Mouse (Mus musculus) spleen, adult 12 weeks (tissue): ENCODE measurements around the gene Slc25a29.
"Not testable (repeated sequence)": the region's sequence is repeated elsewhere in the genome, so short reads cannot be mapped to it uniquely, and the experiment has no call there.

Experiments
- DNase-seq: peaks from one replicate; pipeline ENCODE4 v3.0.0; 2022; ENCODE audit warnings: low spot score

The Slc25a29 gene

DNA sequence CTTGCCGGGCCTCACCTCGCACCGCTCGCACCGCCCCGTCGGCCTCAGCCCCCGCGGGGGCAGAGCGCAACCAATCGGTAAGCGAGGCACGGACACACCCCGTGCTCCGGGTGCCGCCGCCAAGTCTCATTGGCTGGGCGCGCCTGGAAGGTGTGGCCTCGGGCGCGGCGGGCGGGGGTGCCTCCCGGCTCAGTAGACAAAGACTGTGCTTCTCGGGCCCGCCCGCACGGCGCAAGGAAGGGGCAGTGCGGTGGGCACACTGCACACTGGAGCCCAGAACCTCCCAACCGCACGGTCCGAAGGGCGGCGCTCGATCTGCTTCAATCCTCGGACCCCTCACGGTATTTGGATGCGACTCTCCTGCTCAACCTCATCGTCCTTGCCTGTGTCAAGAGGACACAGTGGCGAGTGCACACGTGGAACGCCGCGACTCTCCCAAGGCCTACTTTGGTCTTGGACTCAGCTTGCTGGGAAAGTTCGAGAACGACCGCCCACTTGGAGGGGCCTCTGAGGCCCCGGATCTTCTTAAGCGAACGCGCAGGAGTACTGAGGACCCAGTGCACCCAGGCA is at the start of gene Slc25a29, which contains the start of gene Slc25a47:
Gene Slc25a29, minus strand, starts transcription at position 44 of the 570 bp plus-strand sequence.
Gene Slc25a47, plus strand, starts transcription at position 207 of the 570 bp plus-strand sequence.
- peak; percentile 90 for DNase-seq

DNA sequence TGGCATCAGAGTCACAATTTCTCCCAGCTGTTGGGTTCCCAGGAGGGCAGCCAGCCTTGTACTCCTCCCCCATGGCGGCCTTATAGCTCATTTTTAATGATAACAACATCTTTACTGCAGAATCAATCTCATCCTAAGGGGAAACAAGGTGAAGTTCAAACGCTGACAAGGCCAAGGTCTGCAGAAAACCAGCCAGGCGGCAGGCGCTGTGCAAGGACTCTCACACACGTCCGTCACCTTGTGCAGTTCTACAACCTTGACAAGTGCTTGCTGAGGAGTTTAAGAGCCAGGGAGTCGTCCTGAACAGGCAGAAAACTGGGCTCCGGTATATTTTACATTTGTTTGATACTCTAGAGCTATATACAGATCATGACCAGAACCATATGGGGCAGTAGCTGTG is 47.1 kb upstream of the Slc25a29 start:
- no peak for DNase-seq

DNA sequence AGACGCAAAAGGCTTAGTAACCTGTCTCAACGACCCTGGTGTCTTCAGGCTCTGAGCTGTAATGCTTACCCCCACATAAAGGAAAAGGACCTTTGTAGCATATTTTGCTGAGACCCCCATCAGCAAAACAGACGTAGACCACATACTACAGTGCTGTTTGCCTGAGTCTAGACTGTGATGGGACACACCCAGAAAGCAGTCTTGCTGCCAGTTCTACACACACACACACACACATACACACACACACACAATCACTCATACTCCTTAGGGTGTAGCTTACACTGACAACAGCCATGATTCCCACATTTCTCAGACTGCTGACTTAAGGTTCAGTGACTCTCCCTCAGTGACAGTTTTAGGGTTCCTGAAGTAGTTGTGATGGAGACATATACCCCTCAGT is 45.5 kb upstream of the Slc25a29 start:
- no peak for DNase-seq

DNA sequence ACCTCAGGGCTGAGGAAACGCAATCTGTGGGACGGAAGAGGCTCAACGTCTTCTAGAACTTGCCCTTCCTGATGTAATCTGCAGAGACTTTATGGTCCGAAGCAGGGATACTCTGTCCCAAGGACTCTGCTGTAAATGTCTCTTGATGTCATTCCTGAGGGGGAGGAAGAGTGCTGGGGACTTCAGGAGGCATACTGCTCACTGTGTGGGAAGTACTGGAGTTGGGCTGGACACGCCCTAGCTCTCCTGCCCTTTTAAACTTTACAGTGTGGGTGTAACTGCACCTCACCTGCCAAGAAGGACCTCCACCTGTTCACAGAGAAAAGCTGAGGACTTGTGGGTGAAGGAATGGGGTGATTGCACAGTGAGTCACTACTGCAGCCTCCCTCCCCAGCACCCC is 44.9 kb upstream of the Slc25a29 start:
- no peak for DNase-seq

DNA sequence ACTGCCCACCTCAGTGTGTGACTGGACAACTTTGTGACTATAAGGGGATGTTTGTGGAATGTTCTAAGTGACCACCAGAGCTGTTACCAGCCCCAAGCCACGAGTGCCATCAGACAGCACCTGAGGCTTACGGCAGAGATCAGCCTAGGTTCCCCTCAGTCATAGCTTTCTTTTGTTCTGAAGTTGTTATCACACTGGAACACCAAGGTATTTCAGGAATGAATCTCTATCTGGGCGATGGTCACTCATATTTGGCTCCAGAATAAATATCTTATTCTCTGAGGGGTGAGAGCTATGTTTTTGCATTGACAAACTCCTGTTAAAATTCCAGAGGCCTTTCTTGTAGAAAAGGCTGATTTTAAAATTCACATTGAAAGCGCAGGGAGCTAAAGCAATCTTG is 43.5 kb upstream of the Slc25a29 start:
- DNase-seq, result no peak

DNA sequence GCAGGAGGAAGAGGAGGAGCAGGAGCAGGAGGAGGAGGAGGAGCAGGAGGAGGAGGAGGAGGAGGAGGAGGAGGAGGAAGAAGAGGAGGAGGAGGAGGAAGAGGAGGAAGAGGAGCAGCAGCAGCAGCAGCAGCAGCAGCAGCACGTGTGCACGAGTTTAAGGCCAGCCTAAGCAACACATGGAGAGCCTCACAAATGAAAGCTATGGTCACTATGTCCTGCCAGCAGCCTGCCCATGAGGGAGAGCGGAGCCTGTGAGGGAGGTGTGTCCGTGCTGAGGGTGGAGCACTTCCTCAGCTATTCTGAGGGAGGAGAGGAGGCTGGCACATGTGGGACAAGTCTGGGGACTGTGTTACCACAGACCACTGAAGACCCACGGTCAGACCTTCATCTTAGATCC is 37.4 kb upstream of the Slc25a29 start:
- no peak for DNase-seq

DNA sequence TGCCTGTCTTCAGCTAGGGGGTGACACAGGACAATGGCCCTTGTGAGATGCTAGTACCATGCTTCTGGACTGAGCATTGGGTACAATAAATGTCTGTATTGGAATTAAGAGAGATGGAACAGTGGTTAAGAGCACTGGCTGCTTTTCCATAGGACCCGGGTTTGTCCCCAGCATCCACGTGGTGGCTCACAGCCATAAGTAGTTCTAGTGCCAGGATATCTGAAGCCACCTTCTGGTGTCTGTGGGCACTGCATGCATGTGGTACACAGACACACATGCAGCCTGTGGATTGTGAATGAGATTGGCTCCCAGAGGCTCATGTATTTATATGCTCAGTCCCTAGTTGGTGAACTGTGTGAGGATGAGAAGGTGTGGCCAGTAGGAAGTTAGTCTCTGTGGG is 33.9 kb upstream of the Slc25a29 start:
- no peak for DNase-seq

DNA sequence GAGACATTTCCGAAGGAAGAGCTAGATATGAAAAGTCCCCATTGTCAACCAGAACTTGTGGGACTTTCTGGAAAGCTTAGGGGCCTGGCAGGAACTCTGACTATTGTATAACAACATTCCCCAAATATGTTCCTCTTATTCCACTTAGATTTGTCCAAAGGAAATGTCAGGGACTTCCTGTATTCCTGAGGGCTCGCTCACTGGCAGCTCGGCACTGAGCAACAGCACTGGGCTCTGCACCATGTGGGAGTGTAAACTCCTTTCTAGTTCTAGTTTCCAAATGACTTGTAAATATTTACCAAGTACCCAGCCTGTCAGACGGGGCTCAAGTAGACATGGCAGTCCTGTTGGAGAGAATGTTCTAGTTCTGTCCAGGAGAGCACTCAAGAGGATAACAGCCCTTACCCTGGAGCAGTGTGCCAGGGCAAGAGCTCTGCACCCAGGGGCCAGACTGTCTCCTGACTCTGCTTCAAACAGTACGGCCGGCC is 29.4 kb upstream of the Slc25a29 start:
- DNase-seq, result no peak

DNA sequence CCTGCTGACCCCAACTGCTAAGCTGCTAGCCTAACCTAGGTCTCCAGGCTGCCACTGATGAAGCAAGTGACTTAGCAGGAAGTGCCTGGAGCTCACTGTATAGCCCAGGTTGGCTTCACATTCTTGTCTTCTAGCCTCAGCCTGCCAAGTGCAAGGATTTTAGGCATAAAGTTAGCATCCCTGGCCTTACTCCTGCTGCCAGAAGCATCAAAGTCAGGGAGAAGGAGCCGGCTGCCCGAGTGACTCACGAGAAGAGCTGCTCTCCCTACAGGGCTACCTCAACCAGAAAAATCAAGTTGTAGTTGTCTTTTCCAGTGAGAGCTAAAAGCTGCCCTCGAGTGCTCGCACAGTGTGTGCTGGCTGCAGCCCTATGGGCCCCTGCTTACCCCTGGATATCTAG is 22.8 kb upstream of the Slc25a29 start:
- DNase-seq, result no peak

DNA sequence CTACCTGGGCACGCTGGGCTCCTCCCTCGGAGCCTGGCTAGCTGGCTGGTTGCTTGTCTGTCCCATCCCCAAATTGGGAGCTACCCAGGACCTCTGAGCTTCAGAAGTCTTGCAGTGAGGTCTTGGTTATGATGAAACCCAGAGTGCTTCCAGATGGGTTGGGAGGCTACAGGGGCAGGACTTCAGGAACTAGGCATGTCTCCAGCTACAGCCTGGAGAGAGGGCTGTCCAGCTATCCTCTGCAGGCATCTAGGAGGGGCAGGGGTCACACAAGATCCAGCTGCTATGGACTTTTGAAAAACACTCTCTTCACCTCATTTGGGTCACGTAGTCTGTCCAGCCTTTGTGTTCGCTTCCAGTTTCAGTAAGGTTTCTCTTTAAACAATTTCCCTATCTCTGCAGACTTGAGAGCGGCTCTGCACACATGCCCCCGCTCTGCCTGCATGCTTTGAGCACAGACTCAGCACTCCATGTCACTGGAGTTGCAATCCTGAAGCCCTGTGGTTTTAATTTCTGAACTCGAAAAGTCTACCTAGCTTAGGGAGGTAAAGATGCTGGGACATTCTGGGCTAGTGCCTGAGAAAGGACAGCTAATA is 22.0 kb upstream of the Slc25a29 start:
- DNase-seq, result no peak

DNA sequence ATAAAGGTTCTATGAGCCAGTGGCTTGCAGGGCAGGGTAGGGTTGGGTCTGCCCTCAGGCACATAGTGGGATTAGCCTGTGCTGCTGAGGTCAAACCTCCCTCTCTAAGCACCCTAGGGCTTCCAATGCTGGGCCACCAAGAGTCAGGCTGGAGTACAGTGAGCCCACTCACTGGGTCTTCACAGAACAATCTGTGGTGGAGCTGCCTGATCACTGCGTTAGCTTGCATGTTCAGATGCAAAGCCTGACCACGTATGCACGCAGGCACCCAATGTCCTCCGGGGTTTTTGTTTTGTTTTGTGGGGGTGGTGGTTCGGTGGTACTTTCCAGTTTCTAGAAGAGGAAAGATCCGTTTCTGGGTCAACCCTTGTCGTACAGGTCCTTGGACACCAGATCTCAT is 21.4 kb upstream of the Slc25a29 start:
- no peak for DNase-seq

DNA sequence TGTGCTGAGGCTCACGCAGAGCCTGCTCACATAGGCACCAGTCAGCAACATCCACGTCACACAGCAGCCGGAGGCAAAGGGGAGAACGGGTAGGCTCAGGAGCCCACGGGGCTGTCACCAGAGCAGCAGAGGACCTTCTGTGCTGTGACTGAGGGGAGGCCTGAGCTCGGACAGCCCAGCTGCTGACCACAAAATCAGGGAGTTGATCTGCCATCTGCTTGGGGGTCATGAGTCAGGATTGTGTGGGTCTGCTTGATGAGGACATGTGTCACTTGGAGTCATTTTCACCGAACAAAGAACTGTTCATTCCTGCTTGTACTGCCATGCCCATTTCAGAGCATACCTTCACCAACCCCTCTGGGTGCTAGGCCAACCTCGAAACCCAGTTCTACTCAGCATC is 20.5 kb upstream of the Slc25a29 start:
- DNase-seq, result no peak

DNA sequence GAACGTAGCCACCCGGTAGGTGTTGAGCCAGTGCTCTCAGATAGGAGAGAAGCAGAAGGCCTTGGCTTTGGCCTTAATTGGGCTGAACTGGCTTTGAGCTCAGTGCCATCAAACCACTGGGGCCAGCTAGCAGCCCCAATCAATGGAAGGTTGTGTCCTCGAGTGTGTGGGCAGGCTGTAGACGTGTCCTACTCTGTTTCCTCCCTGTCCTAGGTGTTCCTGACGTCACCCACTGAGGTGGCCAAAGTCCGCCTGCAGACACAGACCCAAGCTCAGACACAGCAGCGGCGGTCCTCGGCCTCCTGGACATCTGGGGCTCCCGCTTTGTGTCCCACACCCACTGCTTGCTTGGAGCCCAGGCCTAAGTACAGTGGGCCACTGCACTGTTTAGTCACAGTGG is 19.4 kb upstream of the Slc25a29 start:
- no peak for DNase-seq

DNA sequence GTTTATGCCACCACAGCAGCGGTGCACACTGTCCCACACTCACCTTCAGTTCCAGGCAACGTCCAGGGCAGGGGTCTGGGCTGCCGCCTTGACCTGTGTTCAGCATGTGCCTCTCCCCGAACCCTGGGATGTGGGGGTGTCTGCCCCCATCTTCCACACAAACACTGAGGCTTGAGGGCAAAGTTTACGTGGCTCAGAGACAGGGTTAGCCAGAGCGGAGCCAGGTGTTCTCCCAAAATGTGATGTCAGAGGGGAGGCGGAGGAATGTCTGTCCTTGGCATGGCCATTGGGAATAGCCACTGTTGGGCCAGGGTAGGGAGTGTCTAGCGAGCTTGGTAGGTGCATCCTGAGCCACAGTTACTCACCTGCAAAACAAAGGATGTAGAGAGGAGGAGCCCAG is 17.1 kb upstream of the Slc25a29 start:
- DNase-seq, result no peak

DNA sequence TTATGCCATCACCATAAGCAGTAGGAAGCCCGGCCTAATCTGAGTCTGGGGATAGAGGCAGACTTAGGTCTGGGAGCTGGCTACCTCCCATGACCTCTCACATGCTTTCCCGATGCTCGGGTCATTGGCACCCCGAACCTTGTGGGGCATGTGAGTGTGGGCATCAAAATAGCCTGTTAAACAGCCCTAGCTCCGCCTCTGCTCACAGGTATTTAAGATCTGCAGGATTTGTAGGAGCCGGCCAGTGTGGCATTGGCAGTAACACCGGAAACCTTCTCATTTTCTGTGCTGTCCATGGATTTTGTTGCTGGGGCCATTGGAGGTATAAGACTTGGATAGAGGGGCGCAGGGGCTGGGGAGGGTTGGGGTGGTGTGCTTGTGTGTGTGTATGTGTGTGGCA is 15.2 kb upstream of the Slc25a29 start:
- DNase-seq, result no peak

DNA sequence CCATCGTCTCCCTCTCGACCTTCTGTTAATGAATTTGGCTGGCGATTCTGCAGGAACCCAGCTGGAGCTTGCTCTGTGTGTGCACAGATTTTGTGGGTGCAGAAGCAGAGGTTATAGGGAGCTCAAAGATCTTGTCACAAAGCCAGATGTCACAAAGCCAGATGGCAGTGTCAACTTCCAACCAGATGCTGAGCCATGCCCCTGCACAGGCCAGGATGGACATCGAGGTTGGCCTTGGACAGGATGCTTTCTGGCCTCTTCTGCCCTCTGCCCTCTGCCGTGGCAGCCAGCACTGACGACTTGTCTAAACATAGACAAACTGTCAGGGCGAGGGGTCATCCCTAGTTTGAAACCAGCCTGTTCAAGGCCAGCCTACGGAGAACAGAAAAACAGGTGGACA is 14.4 kb upstream of the Slc25a29 start:
- no peak for DNase-seq

DNA sequence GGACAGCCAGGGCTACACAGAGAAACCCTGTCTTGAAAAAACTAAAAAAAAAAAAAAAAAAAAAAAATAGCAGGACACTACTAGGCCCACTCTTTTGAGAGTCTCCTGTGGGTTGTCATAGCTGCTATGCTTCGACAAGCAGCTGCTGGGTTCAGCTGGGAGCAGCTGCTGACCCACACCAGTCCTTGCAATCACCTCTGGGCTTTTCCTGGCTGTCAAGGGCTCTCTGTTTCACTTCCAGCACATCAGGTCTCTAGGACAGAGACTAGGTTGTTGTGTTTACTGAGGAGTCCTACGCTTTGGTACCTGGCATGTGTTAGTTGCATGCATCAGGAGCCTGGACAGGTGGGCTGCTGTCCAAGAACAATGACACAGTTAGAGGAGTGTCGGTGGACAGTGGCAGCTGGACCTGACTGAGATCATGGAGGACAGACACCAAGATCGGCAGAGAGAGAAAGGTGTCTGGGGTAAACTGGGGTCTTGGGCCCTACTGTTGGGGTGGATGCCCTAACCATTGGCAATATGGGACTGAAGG is 13.9 kb upstream of the Slc25a29 start:
- DNase-seq, result no peak

DNA sequence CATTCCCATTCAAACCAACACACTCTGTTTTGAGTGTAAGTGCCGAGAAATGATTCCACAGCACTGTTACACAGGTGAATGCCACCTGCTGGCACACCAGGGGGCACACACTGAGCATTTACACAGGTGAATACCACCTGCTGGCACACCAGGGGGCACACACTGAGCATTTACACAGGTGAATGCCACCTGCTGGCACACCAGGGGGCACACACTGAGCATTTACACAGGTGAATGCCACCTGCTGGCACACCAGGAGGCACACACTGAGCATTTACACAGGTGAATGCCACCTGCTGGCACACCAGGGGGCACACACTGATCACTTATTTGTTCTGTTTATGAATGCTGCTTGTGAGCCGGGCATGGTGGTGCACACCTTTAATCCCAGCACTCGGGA is 12.3 kb upstream of the Slc25a29 start:
- DNase-seq, result not testable (repeated sequence)

DNA sequence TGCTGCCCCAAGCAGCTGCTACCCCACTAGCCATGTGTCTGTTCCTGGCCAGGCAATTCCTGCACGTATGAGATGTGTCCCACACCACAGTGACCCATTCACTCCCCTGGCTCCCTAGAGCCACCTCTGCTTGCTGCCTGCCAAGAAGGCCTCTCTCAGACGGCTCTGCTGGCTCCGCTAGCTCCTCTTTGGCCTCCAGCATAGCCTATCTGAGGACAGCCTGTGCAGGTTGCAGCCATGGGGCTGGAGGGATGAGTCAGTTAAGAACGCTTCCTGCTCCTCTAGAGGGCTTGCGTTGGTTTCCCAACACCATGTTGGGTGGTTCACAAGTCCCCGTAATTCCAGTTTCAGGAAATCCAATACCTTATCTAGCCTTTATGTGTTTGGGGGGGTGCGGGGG is 7.0 kb upstream of the Slc25a29 start:
- no peak for DNase-seq

DNA sequence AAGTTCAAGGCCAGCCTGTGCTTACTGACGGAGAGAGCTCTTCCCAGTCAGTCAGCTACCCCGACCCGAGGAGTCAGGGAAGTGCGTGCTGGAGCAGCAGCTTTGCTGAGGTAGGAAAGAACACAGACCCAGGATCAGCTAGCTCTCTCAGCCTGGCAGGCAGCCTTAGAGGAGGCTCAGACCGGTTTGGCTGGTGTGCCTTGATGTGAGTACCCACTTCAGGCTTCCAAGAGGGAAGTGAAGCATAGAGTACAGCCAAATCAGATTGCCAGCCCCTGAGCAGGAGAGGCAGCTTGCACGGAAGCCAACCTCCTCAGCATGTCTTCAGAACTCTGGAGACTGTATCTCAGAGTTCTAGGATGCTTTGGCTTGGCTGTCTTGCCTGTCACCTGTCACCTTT is 5.5 kb upstream of the Slc25a29 start:
- DNase-seq, result no peak

DNA sequence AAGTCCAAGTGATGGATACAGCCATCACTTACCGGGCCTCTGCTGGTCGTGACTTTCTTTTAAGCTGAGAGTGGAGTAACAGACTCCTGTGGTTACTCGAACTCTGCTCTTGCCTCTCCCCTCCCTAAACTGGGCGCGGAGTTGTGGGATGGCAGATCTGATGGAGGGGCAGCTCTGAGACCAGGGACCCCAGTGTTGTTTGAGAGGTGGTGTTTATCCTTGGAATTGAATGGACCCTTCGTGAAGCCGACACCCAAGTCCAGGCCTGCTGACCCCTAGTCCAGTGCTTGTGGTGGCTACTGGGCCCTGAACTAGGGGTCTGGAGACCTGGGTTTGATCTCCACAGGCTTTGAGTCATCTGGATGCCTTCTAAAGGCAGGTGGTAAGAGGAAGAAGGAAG is 1.0 kb upstream of the Slc25a29 start:
- DNase-seq, result no peak

DNA sequence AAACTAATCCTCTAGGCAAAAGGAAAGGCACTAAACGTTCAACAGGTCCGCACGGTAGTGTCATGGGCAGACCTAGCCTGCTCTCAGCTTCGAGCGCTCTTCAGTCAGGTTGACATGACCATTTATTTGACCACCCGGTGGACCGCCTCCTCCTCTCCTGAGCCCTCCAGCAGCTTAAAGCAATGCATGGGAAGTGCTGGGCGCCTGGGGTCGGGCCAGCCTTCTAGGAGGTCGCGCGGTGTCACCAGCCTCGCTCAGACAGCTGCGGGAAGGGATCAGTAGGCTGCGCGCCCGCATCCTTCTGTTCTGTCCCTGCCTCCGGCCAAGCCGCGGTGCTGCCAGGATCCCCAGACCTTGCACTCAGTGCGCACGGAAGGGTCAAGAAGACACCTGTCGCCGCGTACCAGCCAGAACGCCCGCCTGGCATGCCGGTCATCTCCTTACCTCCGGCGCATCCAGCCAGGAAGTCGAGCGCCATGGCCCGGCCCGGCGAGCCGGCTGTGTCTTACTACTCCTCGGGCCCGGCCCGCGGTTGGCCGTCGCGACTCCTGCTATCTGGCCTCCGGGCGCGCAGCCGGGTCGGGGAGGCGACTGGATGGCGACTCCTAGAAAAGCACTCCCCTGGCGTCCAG is 359 bp downstream of the Slc25a29 start:
- DNase-seq, result no peak

DNA sequence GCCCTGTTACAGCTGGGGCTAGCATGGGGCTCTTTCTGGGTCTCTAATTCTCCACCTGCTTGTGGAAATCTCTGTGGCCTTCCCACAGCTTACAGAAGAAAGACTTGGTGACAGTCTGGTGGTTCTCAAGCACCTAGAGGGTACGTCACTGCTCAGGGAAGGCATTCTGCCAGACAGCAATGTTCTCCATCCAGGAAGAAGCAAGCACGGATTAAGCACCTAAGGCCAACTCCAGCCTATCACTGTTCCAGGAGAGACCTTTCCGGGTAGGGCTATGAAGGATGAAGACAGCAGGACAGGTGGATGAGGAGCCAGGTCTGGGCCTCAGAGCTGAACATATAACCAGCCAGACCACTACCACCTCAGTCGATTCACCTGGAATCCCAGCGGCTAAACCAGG is 897 bp downstream of the Slc25a29 start:
- DNase-seq, result no peak

DNA sequence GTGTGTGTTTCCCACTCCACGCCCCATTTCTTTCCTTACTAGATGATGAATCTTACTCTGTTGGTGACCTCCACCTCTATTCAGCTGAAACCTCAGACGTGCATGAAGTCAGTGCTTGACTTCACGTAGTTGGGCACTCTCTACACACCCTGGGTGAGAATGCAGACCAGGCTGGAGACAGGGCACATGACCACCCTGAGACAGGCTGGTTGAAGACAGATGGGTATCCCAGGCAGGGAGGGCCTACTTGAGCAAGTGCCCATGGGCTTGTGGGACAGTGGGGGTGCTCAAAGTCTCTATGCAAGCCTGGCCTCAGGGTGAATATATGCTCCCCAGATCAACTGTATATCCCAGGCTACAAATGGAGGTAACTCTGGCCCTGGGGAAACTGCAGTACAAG is 1.3 kb downstream of the Slc25a29 start:
- no peak for DNase-seq
